Comparison of ENCODE assay signal across 20 mouse cellular contexts in the genomic region with DNA sequence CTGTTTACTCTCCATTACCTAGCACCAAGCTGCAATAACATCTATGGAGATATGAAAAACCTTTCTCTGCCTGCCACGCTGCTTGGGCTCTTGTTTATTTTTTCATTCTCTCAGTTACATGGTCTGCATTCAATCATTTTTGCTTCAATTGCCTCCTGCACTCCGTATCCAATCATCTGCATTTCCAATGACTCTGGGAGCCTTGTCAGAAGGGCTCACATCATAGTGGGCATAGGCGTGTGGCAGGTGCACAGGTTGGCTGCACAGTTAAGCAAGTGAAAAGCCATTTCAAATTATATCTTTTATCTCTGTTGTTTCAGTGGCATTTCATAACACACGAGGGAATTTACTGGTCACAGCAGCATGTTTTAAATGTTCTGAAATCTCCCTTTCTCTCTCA.
DNase-seq lines count a peak whose midpoint lies in the region; ATAC-seq and TF ChIP-seq lines count a peak whose summit lies in the region.
"Had no signal": no experiment of that assay in that cellular context is flagged by ENCODE, and none has a peak within 500 bp of the region (broad histone marks: within the 10 kb centered on the region; RNA-seq: fewer than 3 reads in every experiment).

No protein-coding gene starts in this region.

- peak overlapping the region; percentile 38; the same call in 1 of the 2 replicates for H3K27ac ChIP-seq in hindbrain, embryonic 14.5 days
- no peak overlapping the region for H3K27ac ChIP-seq in hindbrain, embryonic 12.5 days
- no peak overlapping the region for H3K27ac ChIP-seq in midbrain, embryonic 14.5 days (replicated peaks; ENCODE audit: low read depth, low read length)
- H3K27ac ChIP-seq in midbrain, embryonic 10.5 days (replicated peaks), result no peak overlapping the region
- no peak overlapping the region for H3K27ac ChIP-seq in thymus, adult 2 months (ENCODE audit: control insufficient read depth, insufficient read depth, low read length)
- H3K27ac ChIP-seq: embryonic facial prominence, embryonic 12.5 days; heart, embryonic 13.5 days; liver, embryonic 15.5 days; neural tube, embryonic 13.5 days had no signal

- H3K4me2 ChIP-seq in hindbrain, embryonic 14.5 days (replicated peaks), result no peak overlapping the region
- no peak overlapping the region for H3K4me2 ChIP-seq in hindbrain, embryonic 12.5 days (replicated peaks)
- H3K4me2 ChIP-seq in midbrain, embryonic 14.5 days (ENCODE audit: low read length), result no peak overlapping the region
- H3K4me2 ChIP-seq: embryonic facial prominence, embryonic 12.5 days; heart, embryonic 13.5 days; liver, embryonic 15.5 days; neural tube, embryonic 13.5 days had no signal

- DNase-seq in hindbrain, embryonic 14.5 days (ENCODE audit: low spot score), result no peak
- peak; percentile 28 for DNase-seq in midbrain, embryonic 14.5 days
- no peak for DNase-seq in midbrain, embryonic 10.5 days (ENCODE audit: low spot score)
- peak; percentile 19 to 26 for DNase-seq in cerebellum, postnatal 36 days
- DNase-seq in thymus, adult 2 months, result no peak
- DNase-seq: adrenal gland, postnatal 14 days; gastrocnemius, postnatal 10 days; heart, adult 18-20 months; kidney, adult 8-10 months; kidney, postnatal 25 days; spleen, adult 18-20 months had no signal

- no peak overlapping the region for H3K4me3 ChIP-seq in hindbrain, embryonic 14.5 days (replicated peaks; ENCODE audit: low read length)
- no peak overlapping the region for H3K4me3 ChIP-seq in hindbrain, embryonic 12.5 days
- no peak overlapping the region for H3K4me3 ChIP-seq in midbrain, embryonic 14.5 days (replicated peaks; ENCODE audit: low read depth, low read length)
- H3K4me3 ChIP-seq in midbrain, embryonic 10.5 days, result no peak overlapping the region
- H3K4me3 ChIP-seq in thymus, adult 2 months (ENCODE audit: control insufficient read depth, insufficient read depth, low read length), result no peak overlapping the region
- H3K4me3 ChIP-seq: embryonic facial prominence, embryonic 12.5 days; heart, embryonic 13.5 days; liver, embryonic 15.5 days; neural tube, embryonic 13.5 days had no signal

- H3K9me3 ChIP-seq in hindbrain, embryonic 14.5 days (ENCODE audit: control insufficient read depth, low read length), result no peaks in the 10 kb centered on the region
- no peaks in the 10 kb centered on the region for H3K9me3 ChIP-seq in hindbrain, embryonic 12.5 days (replicated peaks)
- H3K9me3 ChIP-seq in midbrain, embryonic 14.5 days (ENCODE audit: control insufficient read depth, low read length), result no peaks in the 10 kb centered on the region
- H3K9me3 ChIP-seq in midbrain, embryonic 10.5 days (replicated peaks), result no peaks in the 10 kb centered on the region
- H3K9me3 ChIP-seq: embryonic facial prominence, embryonic 12.5 days; heart, embryonic 13.5 days; liver, embryonic 15.5 days; neural tube, embryonic 13.5 days had no signal

- no peaks in the 10 kb centered on the region for H3K27me3 ChIP-seq in hindbrain, embryonic 14.5 days (ENCODE audit: control insufficient read depth, insufficient read depth, low read length)
- H3K27me3 ChIP-seq in hindbrain, embryonic 12.5 days, result no peaks in the 10 kb centered on the region
- no peaks in the 10 kb centered on the region for H3K27me3 ChIP-seq in midbrain, embryonic 14.5 days (ENCODE audit: control insufficient read depth, insufficient read depth, low read length)
- no peaks in the 10 kb centered on the region for H3K27me3 ChIP-seq in midbrain, embryonic 10.5 days (ENCODE audit: low read depth, poor library complexity, severe bottlenecking)
- H3K27me3 ChIP-seq in thymus, adult 2 months (ENCODE audit: control insufficient read depth, insufficient read depth, low read length), result no peaks in the 10 kb centered on the region
- H3K27me3 ChIP-seq: CH12.LX; embryonic facial prominence, embryonic 12.5 days; heart, embryonic 13.5 days; liver, embryonic 15.5 days; neural tube, embryonic 13.5 days had no signal

- TF ChIP-seq POLR2A in thymus, adult 2 months (IDR thresholded peaks at IDR 0.05; ENCODE audit: control insufficient read depth, extremely low read depth, insufficient read depth, low read length, poor library complexity), result no peak

- no peak for TF ChIP-seq CTCF in thymus, adult 2 months (IDR thresholded peaks at IDR 0.05; ENCODE audit: borderline replicate concordance, control insufficient read depth, extremely low read depth, insufficient read depth, low read length, poor library complexity)

- H3K36me3 ChIP-seq in hindbrain, embryonic 14.5 days (replicated peaks; ENCODE audit: control insufficient read depth, insufficient read depth), result no peaks in the 10 kb centered on the region
- no peaks in the 10 kb centered on the region for H3K36me3 ChIP-seq in hindbrain, embryonic 12.5 days
- H3K36me3 ChIP-seq in midbrain, embryonic 14.5 days (ENCODE audit: control insufficient read depth, insufficient read depth, low read length), result no peaks in the 10 kb centered on the region
- no peaks in the 10 kb centered on the region for H3K36me3 ChIP-seq in midbrain, embryonic 10.5 days
- H3K36me3 ChIP-seq in thymus, adult 2 months (ENCODE audit: control insufficient read depth, insufficient read depth, low read length), result no peaks in the 10 kb centered on the region
- H3K36me3 ChIP-seq: embryonic facial prominence, embryonic 12.5 days; heart, embryonic 13.5 days; liver, embryonic 15.5 days; neural tube, embryonic 13.5 days had no signal

- ATAC-seq in hindbrain, embryonic 14.5 days (ENCODE audit: low FRiP score), result no peak
- ATAC-seq in hindbrain, embryonic 12.5 days (ENCODE audit: low FRiP score), result no peak
- no peak for ATAC-seq in midbrain, embryonic 14.5 days (ENCODE audit: low FRiP score, low TSS enrichment)
- no peak for ATAC-seq in monocyte, adult 5-6 weeks (replicated peaks; ENCODE audit: insufficient number of reproducible peaks, low FRiP score, low TSS enrichment, poor library complexity, severe bottlenecking)
- ATAC-seq in erythroblast, adult 5-6 weeks (replicated peaks; ENCODE audit: low FRiP score, poor library complexity, severe bottlenecking), result no peak
- ATAC-seq: forebrain, embryonic 14.5 days had no signal

- no peak overlapping the region for H3K9ac ChIP-seq in hindbrain, embryonic 14.5 days
- no peak overlapping the region for H3K9ac ChIP-seq in hindbrain, embryonic 12.5 days
- no peak overlapping the region for H3K9ac ChIP-seq in midbrain, embryonic 14.5 days (replicated peaks; ENCODE audit: low read length)
- H3K9ac ChIP-seq: embryonic facial prominence, embryonic 12.5 days; heart, embryonic 13.5 days; liver, embryonic 15.5 days; neural tube, embryonic 13.5 days had no signal

- 52% methylated on average over 4 of the region's 4 CpGs for WGBS in hindbrain, embryonic 14.5 days
- 69% methylated on average over 4 of the region's 4 CpGs for WGBS in hindbrain, embryonic 12.5 days
- 52% methylated on average over 4 of the region's 4 CpGs for WGBS in midbrain, embryonic 14.5 days
- WGBS in midbrain, embryonic 10.5 days, result 79% methylated on average over 4 of the region's 4 CpGs
- WGBS in thymus, adult 2 months, result 84% methylated on average over 4 of the region's 4 CpGs

- H3K4me1 ChIP-seq in hindbrain, embryonic 14.5 days (replicated peaks; ENCODE audit: control insufficient read depth, insufficient read depth, low read length), result no peaks in the 10 kb centered on the region; the same call in 1 of the 2 replicates
- H3K4me1 ChIP-seq in hindbrain, embryonic 12.5 days, result no peaks in the 10 kb centered on the region
- no peaks in the 10 kb centered on the region for H3K4me1 ChIP-seq in midbrain, embryonic 14.5 days (ENCODE audit: control insufficient read depth, insufficient read depth, low read length)
- H3K4me1 ChIP-seq in midbrain, embryonic 10.5 days, result no peaks in the 10 kb centered on the region
- H3K4me1 ChIP-seq in thymus, adult 2 months (replicated peaks; ENCODE audit: control insufficient read depth, insufficient read depth, low read length), result no peaks in the 10 kb centered on the region
- H3K4me1 ChIP-seq: embryonic facial prominence, embryonic 12.5 days; heart, embryonic 13.5 days; liver, embryonic 15.5 days; neural tube, embryonic 13.5 days had no signal

Comparison
In these comparisons a context has a peak if more than half of its experiments do, and no peak if none do; other contexts are left out.
1. DNase-seq: peak in midbrain, embryonic 14.5 days (single experiment) and cerebellum, postnatal 36 days (2 of 2); none in hindbrain, embryonic 14.5 days (single experiment), midbrain, embryonic 10.5 days (single experiment) and thymus, adult 2 months (single experiment).